In genomic region chr2:51267662-51268061, GRCm38 (mm10) we compare ENCODE assay signal across 24 mouse cellular contexts.
DNase-seq lines count a peak whose midpoint lies in the region; ATAC-seq and TF ChIP-seq lines count a peak whose summit lies in the region.
"Had no signal": no experiment of that assay in that cellular context is flagged by ENCODE, and none has a peak within 500 bp of the region (broad histone marks: within the 10 kb centered on the region; RNA-seq: fewer than 3 reads in every experiment).

No protein-coding gene starts in this region.

- peak; percentile 87 for ATAC-seq in limb, embryonic 13.5 days (ENCODE audit: low FRiP score, low read depth)
- ATAC-seq in inflammation-experienced regulatory T-cells, adult 6 months: no peak
- ATAC-seq: CD4-positive, CD25-positive, alpha-beta regulatory T cell, adult 4 months; intestine, embryonic 16.5 days; midbrain, embryonic 15.5 days; Patski had no signal

- H3K36me3 ChIP-seq in embryonic facial prominence, embryonic 10.5 days (replicated peaks): no peaks in the 10 kb centered on the region
- no peaks in the 10 kb centered on the region for H3K36me3 ChIP-seq in limb, embryonic 13.5 days
- H3K36me3 ChIP-seq: hindbrain, embryonic 15.5 days; liver, embryonic 13.5 days; midbrain, embryonic 15.5 days; stomach, embryonic 15.5 days had no signal

- peak; percentile 47 for DNase-seq in embryo, embryonic 10 days (ENCODE audit: low spot score)
- peak; percentile 51 for DNase-seq in embryonic facial prominence, embryonic 10.5 days (ENCODE audit: low spot score)
- no peak for DNase-seq in MN1 (ENCODE audit: low spot score)
- no peak for DNase-seq in right cerebral cortex, postnatal 36 days (ENCODE audit: low spot score in 2 of 2)
- DNase-seq in frontal cortex, postnatal 36 days (ENCODE audit: low spot score in 2 of 2): no peak
- DNase-seq: cerebellum, adult 11 months; cerebellum, postnatal 10 days; gastrocnemius, adult 2 months; kidney, adult 9 months; kidney, postnatal 25 days; liver, embryonic 13.5 days; lung, embryonic 14.5 days; thymus, postnatal 25 days had no signal

- no peak; the same call in 1 of the 2 replicates for TF ChIP-seq POLR2A in embryonic fibroblast, embryonic 13.5 days (IDR thresholded peaks at IDR 0.05; ENCODE audit: low read depth, low read length)

- TF ChIP-seq CTCF in embryonic fibroblast, embryonic 13.5 days (IDR thresholded peaks at IDR 0.05; ENCODE audit: borderline replicate concordance, insufficient read depth, low read length): no peak

- H3K4me2 ChIP-seq in limb, embryonic 13.5 days (replicated peaks): peak overlapping the region; percentile 15
- H3K4me2 ChIP-seq: heart, embryonic 11.5 days; hindbrain, embryonic 15.5 days; liver, embryonic 13.5 days; lung, embryonic 14.5 days; midbrain, embryonic 15.5 days; stomach, embryonic 15.5 days had no signal

- no peak overlapping the region for H3K9ac ChIP-seq in limb, embryonic 13.5 days
- H3K9ac ChIP-seq: hindbrain, embryonic 15.5 days; liver, embryonic 13.5 days; lung, embryonic 14.5 days; midbrain, embryonic 15.5 days; stomach, embryonic 15.5 days had no signal

- H3K27me3 ChIP-seq in embryonic facial prominence, embryonic 10.5 days (replicated peaks; ENCODE audit: low read depth, poor library complexity, severe bottlenecking): no peaks in the 10 kb centered on the region
- H3K27me3 ChIP-seq in limb, embryonic 13.5 days: no peaks in the 10 kb centered on the region
- H3K27me3 ChIP-seq: hindbrain, embryonic 15.5 days; liver, embryonic 13.5 days; midbrain, embryonic 15.5 days; Patski; stomach, embryonic 15.5 days had no signal

- peaks cover 31% of the 10 kb centered on the region for H3K4me1 ChIP-seq in embryonic facial prominence, embryonic 10.5 days
- H3K4me1 ChIP-seq in embryonic fibroblast, embryonic 13.5 days (ENCODE audit: control insufficient read depth, insufficient read depth, low read length): peaks cover 5% of the 10 kb centered on the region; the same call in 1 of the 2 replicates
- H3K4me1 ChIP-seq in limb, embryonic 13.5 days: peaks cover 17% of the 10 kb centered on the region
- H3K4me1 ChIP-seq: hindbrain, embryonic 15.5 days; liver, embryonic 13.5 days; midbrain, embryonic 15.5 days; stomach, embryonic 15.5 days had no signal

- no peaks in the 10 kb centered on the region for H3K9me3 ChIP-seq in embryonic facial prominence, embryonic 10.5 days
- H3K9me3 ChIP-seq in limb, embryonic 13.5 days: no peaks in the 10 kb centered on the region
- H3K9me3 ChIP-seq: hindbrain, embryonic 15.5 days; liver, embryonic 13.5 days; midbrain, embryonic 15.5 days; stomach, embryonic 15.5 days had no signal

- no peak overlapping the region for H3K4me3 ChIP-seq in embryonic facial prominence, embryonic 10.5 days
- H3K4me3 ChIP-seq in embryonic fibroblast, embryonic 13.5 days (ENCODE audit: insufficient read depth, low read length): no peak overlapping the region
- H3K4me3 ChIP-seq in limb, embryonic 13.5 days: no peak overlapping the region
- H3K4me3 ChIP-seq: gastrocnemius, adult 2 months; hindbrain, embryonic 15.5 days; layer of hippocampus, adult 2 months; liver, embryonic 13.5 days; midbrain, embryonic 15.5 days; stomach, embryonic 15.5 days had no signal

- WGBS in embryonic facial prominence, embryonic 10.5 days: 37% methylated on average over 5 of the region's 5 CpGs
- 2% methylated on average over 5 of the region's 5 CpGs for WGBS in limb, embryonic 13.5 days

- peak overlapping the region; percentile 78 for H3K27ac ChIP-seq in embryonic facial prominence, embryonic 10.5 days (replicated peaks)
- peak overlapping the region; percentile 99 for H3K27ac ChIP-seq in embryonic fibroblast, embryonic 13.5 days (ENCODE audit: insufficient read depth, low read length)
- H3K27ac ChIP-seq in limb, embryonic 13.5 days: no peak overlapping the region
- H3K27ac ChIP-seq: gastrocnemius, adult 2 months; hindbrain, embryonic 15.5 days; layer of hippocampus, adult 2 months; liver, embryonic 13.5 days; midbrain, embryonic 15.5 days; stomach, embryonic 15.5 days had no signal

Comparison
In these comparisons a context has a peak if more than half of its experiments do, and no peak if none do; other contexts are left out.
1. DNase-seq: peak in embryo, embryonic 10 days (single experiment) and embryonic facial prominence, embryonic 10.5 days (single experiment); none in MN1 (single experiment), right cerebral cortex, postnatal 36 days (0 of 2) and frontal cortex, postnatal 36 days (0 of 2).